Mouse (Mus musculus): ENCODE measurements around the gene Dop1b. TPM values are rescaled to one million over a fixed set of nuclear protein-coding genes. Genes with fewer than 3 reads are reported as not detected.
"Not testable (repeated sequence)": the region's sequence is repeated elsewhere in the genome, so short reads cannot be mapped to it uniquely, and the experiment has no call there.

Gene Dop1b
- polyA plus RNA-seq, 1 experiment from 2014 or later: 21.6 TPM

- Histone ChIP-seq H3K27ac (ENCODE audit: low read length) (no peak overlapping the region), H3K4me2 (ENCODE audit: low read depth, low read length) (no peak overlapping the region), H3K27me3 (ENCODE audit: control insufficient read depth, insufficient read depth, low read depth, low read length) (no peaks in the 10 kb centered on the region), H3K36me3 (ENCODE audit: control insufficient read depth, insufficient read depth) (no peaks in the 10 kb centered on the region), H3K9ac (ENCODE audit: low read depth, low read length) (no peak overlapping the region), H3K4me1 (ENCODE audit: control insufficient read depth, low read depth, low read length) (peaks cover 27% of the 10 kb centered on the region), H3K4me3 (ENCODE audit: low read depth, low read length) (no peak overlapping the region), H3K9me3 (replicated peaks; ENCODE audit: control insufficient read depth, low read length) (no peaks in the 10 kb centered on the region; the same call in 1 of the 2 replicates)
- WGBS (ENCODE audit: insufficient replicate concordance): 84% methylated on average over 3 of the region's 3 CpGs
- ATAC-seq (ENCODE audit: low read depth): no peak
Measured at GRCm38 (mm10) chr16:93821706-93822105, 110.0 kb downstream of the Dop1b start.

DNA sequence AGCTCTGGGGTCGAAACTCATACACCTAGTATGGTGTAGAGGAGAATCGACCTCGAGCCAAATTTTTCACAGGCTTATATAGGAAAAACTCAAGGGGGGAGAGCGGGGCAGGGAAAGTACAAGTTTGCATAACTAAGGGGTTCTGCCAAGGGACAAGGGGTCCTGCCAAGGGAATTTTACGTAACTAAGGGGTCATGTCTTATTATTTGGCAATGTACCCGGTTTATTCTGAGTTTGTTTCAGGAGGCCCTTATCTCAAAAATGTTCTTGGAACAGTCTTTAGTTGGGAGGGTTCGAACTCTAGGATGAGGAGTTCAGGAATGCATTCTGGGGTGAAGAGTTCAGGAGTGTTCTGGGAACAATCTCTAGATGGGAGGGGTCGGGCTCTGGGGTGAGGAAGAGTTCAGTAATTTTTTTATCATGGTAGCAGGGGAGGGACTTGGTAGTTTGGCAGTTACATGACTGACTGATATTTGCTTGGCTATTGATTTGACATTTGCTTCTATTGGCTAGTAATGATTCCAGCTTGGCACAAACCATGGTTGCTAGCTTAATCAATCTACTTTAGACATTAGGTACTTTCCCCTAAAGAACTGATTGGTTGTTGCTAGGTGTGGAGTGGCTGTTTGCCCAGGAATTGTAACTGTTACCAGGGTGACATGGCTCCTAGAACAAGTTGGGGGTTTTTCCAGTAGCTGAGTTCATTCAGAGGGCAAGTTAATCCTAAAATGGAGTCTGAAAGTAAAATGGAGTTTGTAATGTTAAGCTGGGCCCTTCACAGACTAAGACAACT is 110.9 kb downstream of the Dop1b start:
- H3K4me2 ChIP-seq (ENCODE audit: low read depth, low read length); H3K9me3 ChIP-seq (replicated peaks; ENCODE audit: control insufficient read depth, low read length); ATAC-seq (ENCODE audit: low read depth); H3K27me3 ChIP-seq (ENCODE audit: control insufficient read depth, insufficient read depth, low read depth, low read length); H3K27ac ChIP-seq (ENCODE audit: low read length); H3K36me3 ChIP-seq (ENCODE audit: control insufficient read depth, insufficient read depth); H3K4me3 ChIP-seq (ENCODE audit: low read depth, low read length); H3K9ac ChIP-seq (ENCODE audit: low read depth, low read length): not testable (repeated sequence)
- H3K4me1 ChIP-seq (ENCODE audit: control insufficient read depth, low read depth, low read length): peaks cover 20% of the 10 kb centered on the region
- WGBS (ENCODE audit: insufficient replicate concordance): 63% methylated on average over 4 of the region's 8 CpGs

DNA sequence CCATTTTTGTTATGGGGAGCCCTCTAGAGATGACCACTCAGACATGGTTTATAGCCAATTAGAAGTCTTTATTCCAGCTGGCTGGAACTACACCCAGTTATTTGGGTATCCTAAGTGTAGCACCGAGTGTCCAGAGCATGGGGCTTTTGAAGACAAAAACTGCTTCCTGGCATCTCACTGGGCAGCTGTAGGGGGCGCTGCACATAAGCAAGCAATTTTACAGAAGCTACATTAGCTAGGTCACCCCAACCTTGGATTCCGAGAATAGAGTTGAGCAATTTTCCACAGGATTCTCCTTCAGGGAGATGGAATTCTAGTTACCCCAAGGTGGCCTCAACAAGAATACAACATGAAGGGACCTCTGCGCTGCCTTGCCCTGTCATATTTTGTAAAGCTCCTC is 113.1 kb downstream of the Dop1b start:
- no peak overlapping the region for H3K4me3 ChIP-seq (ENCODE audit: low read depth, low read length)
- peaks cover 1% of the 10 kb centered on the region for H3K4me1 ChIP-seq (ENCODE audit: control insufficient read depth, low read depth, low read length)
- no peak overlapping the region for H3K27ac ChIP-seq (ENCODE audit: low read length)
- whole genome bisulfite sequencing (ENCODE audit: insufficient replicate concordance): 66% methylated on average over 4 of the region's 4 CpGs
- H3K36me3 ChIP-seq (ENCODE audit: control insufficient read depth, insufficient read depth): no peaks in the 10 kb centered on the region
- no peak for ATAC-seq (ENCODE audit: low read depth)
- no peak overlapping the region for H3K9ac ChIP-seq (ENCODE audit: low read depth, low read length)
- H3K4me2 ChIP-seq (ENCODE audit: low read depth, low read length): no peak overlapping the region
- no peaks in the 10 kb centered on the region; the same call in 1 of the 2 replicates for H3K9me3 ChIP-seq (replicated peaks; ENCODE audit: control insufficient read depth, low read length)
- no peaks in the 10 kb centered on the region for H3K27me3 ChIP-seq (ENCODE audit: control insufficient read depth, insufficient read depth, low read depth, low read length)

DNA sequence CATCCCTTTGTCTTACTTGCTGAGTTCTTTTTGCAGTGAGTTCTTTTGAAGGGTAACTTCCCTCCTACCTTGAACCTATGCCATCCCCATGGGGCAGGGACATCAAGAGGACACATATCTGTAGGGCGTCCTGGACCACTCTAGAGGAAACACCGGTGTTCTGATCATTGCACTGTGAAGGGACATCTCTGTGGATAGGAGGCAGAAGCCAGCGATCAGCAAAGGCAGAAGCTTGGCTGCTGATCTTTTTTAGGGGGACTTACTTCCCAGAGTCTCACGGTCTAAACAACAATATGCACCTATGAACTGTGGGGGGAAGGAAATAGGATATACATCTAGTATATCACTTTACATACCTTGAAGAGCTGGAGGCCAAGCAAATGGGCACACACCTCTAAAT is 113.8 kb downstream of the Dop1b start:
- no peak for ATAC-seq (ENCODE audit: low read depth)
- Histone ChIP-seq H3K4me2 (ENCODE audit: low read depth, low read length) (no peak overlapping the region), H3K4me3 (ENCODE audit: low read depth, low read length) (no peak overlapping the region), H3K4me1 (ENCODE audit: control insufficient read depth, low read depth, low read length) (no peaks in the 10 kb centered on the region), H3K27ac (ENCODE audit: low read length) (no peak overlapping the region), H3K9ac (ENCODE audit: low read depth, low read length) (no peak overlapping the region), H3K9me3 (replicated peaks; ENCODE audit: control insufficient read depth, low read length) (no peaks in the 10 kb centered on the region; the same call in 1 of the 2 replicates), H3K27me3 (ENCODE audit: control insufficient read depth, insufficient read depth, low read depth, low read length) (no peaks in the 10 kb centered on the region), H3K36me3 (ENCODE audit: control insufficient read depth, insufficient read depth) (no peaks in the 10 kb centered on the region)
- 73% methylated on average over 4 of the region's 4 CpGs for whole genome bisulfite sequencing (ENCODE audit: insufficient replicate concordance)

- no peaks in the 10 kb centered on the region for H3K27me3 ChIP-seq (ENCODE audit: control insufficient read depth, insufficient read depth, low read depth, low read length)
- no peak for ATAC-seq (ENCODE audit: low read depth)
- H3K9me3 ChIP-seq (replicated peaks; ENCODE audit: control insufficient read depth, low read length): no peaks in the 10 kb centered on the region; the same call in 1 of the 2 replicates
- no peak overlapping the region for H3K9ac ChIP-seq (ENCODE audit: low read depth, low read length)
- H3K4me1 ChIP-seq (ENCODE audit: control insufficient read depth, low read depth, low read length): no peaks in the 10 kb centered on the region
- no peak overlapping the region for H3K27ac ChIP-seq (ENCODE audit: low read length)
- 67% methylated on average over 11 of the region's 11 CpGs for WGBS (ENCODE audit: insufficient replicate concordance)
- no peak overlapping the region for H3K4me2 ChIP-seq (ENCODE audit: low read depth, low read length)
- no peaks in the 10 kb centered on the region for H3K36me3 ChIP-seq (ENCODE audit: control insufficient read depth, insufficient read depth)
- H3K4me3 ChIP-seq (ENCODE audit: low read depth, low read length): no peak overlapping the region
Measured at GRCm38 (mm10) chr16:93826054-93826453, 114.3 kb downstream of the Dop1b start.

- H3K27ac ChIP-seq (ENCODE audit: low read length); H3K4me3 ChIP-seq (ENCODE audit: low read depth, low read length); H3K27me3 ChIP-seq (ENCODE audit: control insufficient read depth, insufficient read depth, low read depth, low read length); H3K9me3 ChIP-seq (replicated peaks; ENCODE audit: control insufficient read depth, low read length); H3K4me1 ChIP-seq (ENCODE audit: control insufficient read depth, low read depth, low read length); H3K4me2 ChIP-seq (ENCODE audit: low read depth, low read length); ATAC-seq (ENCODE audit: low read depth); H3K9ac ChIP-seq (ENCODE audit: low read depth, low read length); H3K36me3 ChIP-seq (ENCODE audit: control insufficient read depth, insufficient read depth): not testable (repeated sequence)
- WGBS (ENCODE audit: insufficient replicate concordance): 49% methylated on average over 5 of the region's 5 CpGs
Measured at GRCm38 (mm10) chr16:93826478-93826877, 114.8 kb downstream of the Dop1b start.

DNA sequence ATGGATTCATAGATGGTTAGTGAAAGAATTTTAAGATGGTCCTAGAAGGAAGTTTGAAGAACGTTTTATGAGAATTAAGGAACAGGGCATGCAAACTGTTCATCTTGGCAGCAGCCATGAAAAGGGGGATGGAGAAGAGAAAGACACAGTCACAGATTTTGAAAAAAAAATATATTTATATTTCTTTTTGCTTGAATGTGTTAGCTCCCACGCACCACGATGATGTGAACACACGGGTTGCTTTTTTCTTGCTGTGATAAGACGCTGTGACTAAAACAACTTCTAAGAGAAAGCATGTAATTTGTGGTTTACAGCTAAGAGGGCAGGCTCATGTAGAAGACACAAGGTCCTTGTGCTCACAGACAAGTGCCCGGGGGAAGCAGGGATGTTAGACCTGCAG is 115.2 kb downstream of the Dop1b start:
- H3K9me3 ChIP-seq (replicated peaks; ENCODE audit: control insufficient read depth, low read length): no peaks in the 10 kb centered on the region; the same call in 1 of the 2 replicates
- H3K36me3 ChIP-seq (ENCODE audit: control insufficient read depth, insufficient read depth): no peaks in the 10 kb centered on the region
- no peak overlapping the region for H3K4me3 ChIP-seq (ENCODE audit: low read depth, low read length)
- H3K9ac ChIP-seq (ENCODE audit: low read depth, low read length): no peak overlapping the region
- H3K4me2 ChIP-seq (ENCODE audit: low read depth, low read length): no peak overlapping the region
- 78% methylated on average over 6 of the region's 6 CpGs for WGBS (ENCODE audit: insufficient replicate concordance)
- no peak for ATAC-seq (ENCODE audit: low read depth)
- peaks cover 4% of the 10 kb centered on the region for H3K4me1 ChIP-seq (ENCODE audit: control insufficient read depth, low read depth, low read length)
- no peaks in the 10 kb centered on the region for H3K27me3 ChIP-seq (ENCODE audit: control insufficient read depth, insufficient read depth, low read depth, low read length)
- no peak overlapping the region for H3K27ac ChIP-seq (ENCODE audit: low read length)

DNA sequence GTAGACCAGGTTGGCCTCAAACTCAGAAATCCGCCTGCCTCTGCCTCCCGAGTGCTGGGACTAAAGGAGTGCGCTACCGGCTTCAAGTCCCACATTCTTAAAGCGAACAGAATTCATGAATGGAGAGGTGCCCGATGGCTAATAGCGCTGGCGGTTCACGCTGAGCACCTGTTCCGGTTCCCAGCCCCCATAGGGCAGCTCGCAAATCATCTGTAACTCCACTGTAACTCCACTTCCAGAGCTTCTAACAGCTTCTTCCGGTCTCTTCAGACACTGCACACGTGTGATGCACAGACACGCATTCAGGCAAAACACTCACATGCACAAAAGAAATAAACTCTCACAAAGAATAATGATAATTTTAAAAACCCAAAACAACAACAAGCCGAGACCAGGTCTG is 117.8 kb downstream of the Dop1b start:
- peaks cover 22% of the 10 kb centered on the region for H3K4me1 ChIP-seq (ENCODE audit: control insufficient read depth, low read depth, low read length)
- no peak overlapping the region for H3K27ac ChIP-seq (ENCODE audit: low read length)
- WGBS (ENCODE audit: insufficient replicate concordance): 85% methylated on average over 15 of the region's 15 CpGs
- no peak overlapping the region for H3K4me3 ChIP-seq (ENCODE audit: low read depth, low read length)
- H3K27me3 ChIP-seq (ENCODE audit: control insufficient read depth, insufficient read depth, low read depth, low read length): no peaks in the 10 kb centered on the region
- ATAC-seq (ENCODE audit: low read depth): no peak
- H3K4me2 ChIP-seq (ENCODE audit: low read depth, low read length): no peak overlapping the region
- H3K9ac ChIP-seq (ENCODE audit: low read depth, low read length): no peak overlapping the region
- no peaks in the 10 kb centered on the region for H3K9me3 ChIP-seq (replicated peaks; ENCODE audit: control insufficient read depth, low read length)
- H3K36me3 ChIP-seq (ENCODE audit: control insufficient read depth, insufficient read depth): no peaks in the 10 kb centered on the region

DNA sequence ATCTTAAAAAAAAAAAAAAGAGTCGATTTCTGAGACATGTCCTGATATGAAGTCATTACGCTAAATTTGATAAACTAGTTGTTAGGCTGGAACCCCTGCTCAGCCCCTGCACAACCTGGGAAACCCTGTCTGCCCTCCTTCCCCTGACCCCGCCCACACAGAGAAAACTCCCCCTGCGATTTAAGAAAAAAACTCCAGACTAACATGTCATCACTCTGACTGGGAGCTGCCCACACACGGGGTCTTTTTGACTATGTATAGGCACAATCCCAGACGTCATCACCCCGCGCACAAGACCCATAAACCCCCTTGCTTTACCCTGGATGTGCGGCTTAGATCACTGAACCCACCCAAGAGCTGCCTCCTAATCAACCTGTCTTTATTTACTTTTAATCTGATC is 118.4 kb downstream of the Dop1b start:
- 77% methylated on average over 9 of the region's 9 CpGs for WGBS (ENCODE audit: insufficient replicate concordance)
- Histone ChIP-seq H3K9ac (ENCODE audit: low read depth, low read length) (no peak overlapping the region), H3K4me2 (ENCODE audit: low read depth, low read length) (no peak overlapping the region), H3K27me3 (ENCODE audit: control insufficient read depth, insufficient read depth, low read depth, low read length) (no peaks in the 10 kb centered on the region), H3K27ac (ENCODE audit: low read length) (no peak overlapping the region), H3K4me1 (ENCODE audit: control insufficient read depth, low read depth, low read length) (peaks cover 26% of the 10 kb centered on the region), H3K4me3 (ENCODE audit: low read depth, low read length) (no peak overlapping the region), H3K36me3 (ENCODE audit: control insufficient read depth, insufficient read depth) (no peaks in the 10 kb centered on the region), H3K9me3 (replicated peaks; ENCODE audit: control insufficient read depth, low read length) (no peaks in the 10 kb centered on the region)
- ATAC-seq (ENCODE audit: low read depth): no peak

Data from liver, embryonic 16.5 days (tissue).